Mouse (Mus musculus): ENCODE data around the gene Plcg2.

Gene Plcg2

DNA sequence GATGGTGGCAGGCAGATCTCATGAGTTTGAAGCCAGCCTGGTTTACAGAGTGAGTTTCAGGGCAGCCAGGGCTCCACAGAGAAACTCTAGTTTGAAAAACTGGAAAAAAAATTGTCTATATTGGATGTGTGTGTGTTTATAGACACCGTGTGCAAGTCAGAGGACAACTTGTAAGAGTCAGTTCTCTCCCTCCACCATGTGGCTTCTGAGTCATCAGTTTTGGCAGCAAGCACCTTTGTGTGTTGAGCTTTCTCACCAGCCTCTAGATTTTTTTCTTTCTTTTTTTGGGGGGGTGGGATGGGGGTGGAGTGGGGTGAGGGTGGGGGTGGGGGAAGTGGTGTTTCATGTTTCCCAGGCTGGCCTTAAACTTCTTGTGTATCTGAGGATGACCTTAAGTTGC, 12.8 kb upstream of the Plcg2 start:
- DNase-seq (ENCODE audit: low spot score in 2 of 2) = no peak

DNA sequence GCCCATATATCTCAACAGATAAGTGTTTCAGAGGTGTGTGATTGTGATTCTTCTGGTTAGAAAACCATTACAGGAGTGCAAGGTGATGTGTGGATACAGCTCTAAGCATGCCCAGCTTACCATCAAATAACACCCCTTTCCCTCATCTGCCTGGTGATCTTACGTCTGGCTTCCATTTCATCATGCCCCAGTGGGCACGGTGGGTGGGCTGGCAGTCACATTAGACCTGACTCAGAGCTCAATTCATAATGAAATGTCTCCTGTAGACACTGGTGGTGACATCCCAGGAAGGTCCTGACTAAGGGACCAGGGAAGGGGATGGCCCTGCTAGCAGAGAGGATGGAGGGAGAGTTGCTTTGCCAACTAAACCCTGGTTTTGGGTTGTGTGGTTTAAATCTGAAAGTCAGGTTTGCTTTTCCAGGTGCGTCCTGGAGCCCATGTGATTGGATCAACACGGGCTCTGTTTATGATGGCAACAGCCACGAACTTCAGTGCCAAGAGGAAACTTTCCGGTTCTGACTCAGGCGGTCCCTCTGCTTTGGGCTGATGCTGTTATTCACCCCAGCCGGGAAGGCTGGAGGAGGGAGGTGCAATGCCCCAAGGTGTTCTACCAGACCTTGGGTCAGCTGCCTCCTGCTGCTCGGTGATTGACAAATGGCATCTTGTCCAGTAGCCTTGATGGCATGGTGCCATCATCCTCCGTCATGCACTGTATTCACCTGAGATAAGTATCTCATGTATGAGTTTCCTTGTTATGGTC, 9.7 kb upstream of the Plcg2 start:
- no peak for DNase-seq (ENCODE audit: low spot score in 2 of 2)

GRCm38 (mm10) chr8:117493543-117493942, 4.5 kb upstream of the Plcg2 start:
- no peak for DNase-seq (ENCODE audit: low spot score in 2 of 2)

DNA sequence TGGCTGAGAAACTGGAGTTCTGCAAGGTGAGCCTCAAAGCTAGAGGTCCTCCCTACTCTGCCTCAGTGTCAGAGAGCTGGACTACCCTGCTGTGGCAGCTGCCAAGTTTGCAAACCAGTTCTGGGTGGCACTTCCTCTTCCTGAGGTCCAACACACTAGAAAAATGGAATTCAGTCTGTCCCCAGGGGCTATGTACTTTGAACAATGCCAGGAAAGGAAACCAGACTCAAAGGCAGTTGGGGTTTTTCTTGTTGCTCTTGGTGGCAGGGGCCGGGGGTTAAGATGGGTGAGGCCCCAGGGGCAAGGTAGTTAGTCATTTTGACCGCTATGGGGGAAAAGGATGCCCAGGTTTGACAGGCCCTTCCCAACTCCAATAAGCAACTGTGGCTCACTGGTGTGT, 3.2 kb upstream of the Plcg2 start:
- no peak for DNase-seq (ENCODE audit: low spot score in 2 of 2)

- DNase-seq (ENCODE audit: low spot score in 2 of 2) = no peak
These were observed 937 bp downstream of the Plcg2 start for GRCm38 (mm10) chr8:117498915-117499540.

DNA sequence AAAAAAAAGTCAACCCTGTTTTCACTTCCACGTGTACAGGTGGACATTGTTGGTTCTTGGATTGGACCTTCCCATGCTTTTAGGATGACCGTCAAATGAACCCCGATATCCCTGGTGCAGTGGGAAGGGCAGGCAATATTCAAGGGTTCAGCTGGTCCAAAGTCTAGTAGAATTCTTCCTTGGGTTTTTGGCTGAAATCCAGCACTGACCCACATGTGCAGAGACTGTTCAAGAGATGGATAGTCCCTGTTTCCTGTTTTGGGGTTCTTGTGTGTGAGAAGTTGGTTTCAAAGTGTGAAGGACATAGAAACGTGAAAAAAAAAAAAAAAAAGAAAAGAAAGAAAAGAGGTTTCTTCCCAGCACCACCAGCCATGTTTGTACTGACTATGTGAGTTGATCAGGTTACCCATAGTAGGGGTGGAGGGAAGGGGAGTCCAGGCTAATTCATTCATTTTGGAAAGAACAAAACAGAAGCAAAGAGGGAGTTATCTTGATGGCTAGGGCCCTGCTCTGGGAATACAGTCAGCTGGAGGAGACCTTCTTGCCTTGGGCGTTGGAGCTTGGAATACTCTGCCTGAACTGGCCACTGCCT, 2.2 kb downstream of the Plcg2 start:
- DNase-seq (ENCODE audit: low spot score in 2 of 2) = no peak

DNA sequence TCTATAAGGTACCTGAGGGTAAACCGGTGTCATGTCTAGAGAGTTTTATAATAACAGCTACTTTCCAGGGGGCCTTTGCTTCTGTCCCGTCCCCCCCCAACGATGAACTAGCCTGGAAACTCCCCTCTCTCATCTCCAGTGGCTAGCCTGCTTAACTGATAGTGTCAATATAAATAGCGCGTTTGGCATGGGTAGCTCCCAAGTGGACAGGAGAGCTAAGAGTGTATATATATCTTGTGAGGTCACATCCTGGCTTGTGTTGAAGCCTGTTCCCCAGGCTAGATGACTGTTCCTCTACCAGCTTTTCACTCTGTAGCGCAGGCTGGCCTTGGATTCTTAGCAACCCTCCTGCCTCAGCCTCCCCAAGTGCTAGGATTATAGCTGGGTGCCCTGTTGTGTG, 3.2 kb downstream of the Plcg2 start:
- DNase-seq (ENCODE audit: low spot score in 2 of 2) = no peak

DNA sequence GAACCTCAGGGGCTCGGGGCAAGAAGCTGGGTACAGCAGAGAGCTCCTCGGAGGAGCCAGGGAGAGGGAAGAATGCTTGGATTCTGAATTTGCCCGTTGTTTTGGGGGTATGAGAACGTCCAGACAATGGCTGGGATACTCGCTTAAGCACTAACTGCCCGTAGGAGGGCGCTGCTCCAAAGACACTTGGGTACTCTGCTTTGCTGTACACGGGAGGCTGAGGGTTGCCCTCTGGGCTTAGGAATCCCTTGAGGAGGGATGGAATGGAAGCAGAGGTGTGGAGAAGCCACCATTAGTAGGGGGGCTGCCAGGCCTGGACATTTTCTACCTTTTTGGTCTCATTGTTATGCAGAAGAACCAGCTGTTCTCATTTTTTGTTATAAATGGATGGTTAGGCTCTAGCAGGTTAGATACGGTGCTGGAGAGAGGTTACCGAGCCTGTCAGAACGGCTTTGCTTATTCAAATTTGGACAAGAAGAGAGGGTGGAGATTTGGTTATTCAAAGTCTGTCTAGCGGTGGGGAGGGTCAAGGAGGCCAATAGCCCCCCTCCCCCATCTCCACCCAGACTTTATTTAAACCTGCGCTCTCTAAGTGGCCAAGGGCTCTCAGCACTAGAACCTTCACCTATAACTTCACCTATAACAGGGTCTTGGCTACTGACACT, 5.4 kb downstream of the Plcg2 start:
- DNase-seq (ENCODE audit: low spot score in 2 of 2) = no peak

GRCm38 (mm10) chr8:117507703-117508102, 9.6 kb downstream of the Plcg2 start:
- DNase-seq (ENCODE audit: low spot score in 2 of 2) = no peak

DNA sequence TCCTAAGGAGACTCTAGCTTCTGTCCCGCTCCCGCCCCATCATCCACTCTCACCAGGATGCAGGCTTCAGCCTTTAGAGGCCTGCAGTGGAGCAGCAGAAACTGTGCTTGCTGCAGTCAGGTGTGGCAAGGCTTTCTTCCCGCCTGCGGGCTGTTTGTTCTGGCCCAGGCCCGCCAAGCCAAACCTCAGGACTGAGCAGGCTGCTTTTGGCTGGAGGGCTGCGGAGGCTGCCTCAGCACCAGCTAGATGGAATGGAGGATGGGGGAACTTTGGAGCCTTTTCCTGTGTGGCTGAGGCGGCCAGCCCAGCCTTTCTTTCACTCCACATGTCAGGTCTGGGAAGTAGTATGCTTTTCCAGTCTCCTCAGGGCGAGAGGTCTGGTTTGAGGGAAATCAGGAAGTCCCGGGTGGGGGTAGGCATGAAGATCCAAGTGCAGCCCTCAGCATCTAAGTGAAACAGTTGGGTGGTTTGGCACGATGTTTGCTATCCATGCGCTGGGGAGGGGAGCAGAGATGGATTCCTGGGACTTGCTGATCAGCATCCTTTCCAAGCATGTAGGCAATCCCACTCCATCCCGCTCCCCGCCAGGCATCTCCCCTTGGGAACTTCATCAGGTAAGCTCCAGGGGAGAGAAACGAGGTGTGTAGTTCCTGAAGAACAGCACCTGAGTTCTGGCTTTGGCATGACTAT, 18.9 kb downstream of the Plcg2 start:
- DNase-seq (ENCODE audit: low spot score in 2 of 2) = no peak

GRCm38 (mm10) chr8:117517861-117518260, 19.8 kb downstream of the Plcg2 start:
- no peak for DNase-seq (ENCODE audit: low spot score in 2 of 2)

DNA sequence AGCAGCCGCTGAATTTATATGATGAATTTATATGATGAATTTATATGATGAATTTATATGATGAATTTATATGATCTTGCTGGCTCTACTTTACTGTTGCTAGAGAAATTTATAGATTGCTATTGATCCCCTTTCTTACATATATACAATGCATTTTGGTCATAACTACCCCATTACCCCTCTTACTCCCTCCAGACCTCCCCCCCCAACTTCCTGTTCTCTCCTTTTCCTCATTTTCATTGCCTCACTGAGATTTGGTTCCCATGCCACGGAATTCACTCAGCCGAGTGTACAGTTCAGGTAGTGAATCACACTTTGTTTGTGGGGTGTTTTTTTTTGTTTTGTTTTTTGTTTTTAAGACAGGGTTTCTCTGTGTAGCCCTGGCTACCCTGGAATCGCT, 20.8 kb downstream of the Plcg2 start:
- DNase-seq (ENCODE audit: low spot score in 2 of 2) = no peak

- DNase-seq (ENCODE audit: low spot score in 2 of 2) = no peak
These were observed 28.1 kb downstream of the Plcg2 start for GRCm38 (mm10) chr8:117526185-117526584.

DNA sequence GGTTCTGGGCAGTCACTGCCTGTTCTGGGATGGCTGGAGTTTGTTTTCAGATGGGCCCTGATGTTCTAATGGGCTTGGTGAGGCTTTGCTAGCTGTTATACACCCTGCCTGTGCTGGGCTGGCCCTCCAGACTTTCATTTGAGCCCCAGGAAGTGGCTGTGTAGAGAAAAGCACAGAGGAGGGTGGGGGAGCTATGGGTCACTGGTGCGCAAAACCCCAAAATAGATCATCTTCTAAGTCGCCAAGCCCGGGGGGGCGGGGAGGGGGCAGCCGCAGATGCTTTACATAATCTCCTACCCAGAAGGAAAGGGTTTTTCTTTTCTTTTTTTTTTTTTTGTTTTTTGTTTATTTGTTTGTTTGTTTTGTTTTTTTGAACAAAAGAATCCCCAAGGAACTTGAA, 29.9 kb downstream of the Plcg2 start:
- DNase-seq (ENCODE audit: low spot score in 2 of 2) = no peak

DNA sequence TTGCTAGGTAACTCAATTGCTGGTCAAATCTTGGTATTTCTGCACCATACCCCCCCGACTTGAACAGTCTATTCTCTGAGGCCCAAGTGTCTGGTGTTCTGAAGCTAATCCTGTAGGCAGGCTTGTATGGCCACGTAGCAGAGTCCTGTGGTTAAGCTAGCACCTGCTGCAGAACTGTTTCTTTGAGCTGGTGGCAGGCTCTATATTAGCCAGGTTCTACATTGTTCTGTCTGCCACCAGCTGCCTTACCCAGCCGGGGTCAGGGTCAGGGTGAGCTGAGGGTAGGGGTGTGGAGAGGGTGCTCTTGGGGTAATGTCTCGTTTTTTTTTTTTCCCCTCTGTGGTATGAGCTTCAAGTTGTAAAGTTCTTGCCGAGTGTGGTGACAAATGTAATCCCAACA, 31.1 kb downstream of the Plcg2 start:
- DNase-seq (ENCODE audit: low spot score in 2 of 2) = no peak

GRCm38 (mm10) chr8:117532381-117532972, 34.4 kb downstream of the Plcg2 start:
- DNase-seq (ENCODE audit: low spot score in 2 of 2) = no peak

- DNase-seq (ENCODE audit: low spot score in 2 of 2) = no peak
These were observed 38.8 kb downstream of the Plcg2 start for GRCm38 (mm10) chr8:117536862-117537261.

GRCm38 (mm10) chr8:117537751-117538150, 39.7 kb downstream of the Plcg2 start:
- no peak for DNase-seq (ENCODE audit: low spot score in 2 of 2)

GRCm38 (mm10) chr8:117542951-117543350, 44.9 kb downstream of the Plcg2 start:
- no peak for DNase-seq (ENCODE audit: low spot score in 2 of 2)

DNA sequence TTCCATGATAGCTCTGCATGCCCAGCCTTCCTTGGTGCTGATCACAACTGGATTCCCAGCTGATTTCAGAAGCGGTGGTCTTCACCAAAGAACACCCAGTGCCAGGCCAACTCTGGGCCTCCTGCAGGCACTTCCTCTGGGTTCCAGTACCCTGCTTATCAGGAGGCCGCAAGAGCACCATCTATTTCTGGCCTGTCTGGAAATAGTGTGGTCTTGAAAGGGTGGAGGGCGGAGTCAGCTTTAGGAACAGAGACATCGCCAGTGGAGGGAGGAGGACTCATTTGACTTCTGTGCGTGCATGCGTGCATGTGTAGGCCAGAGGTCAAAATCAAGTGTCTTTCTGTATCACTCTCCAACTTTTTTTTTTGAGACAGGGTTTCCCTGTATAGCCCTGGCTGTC, 45.7 kb downstream of the Plcg2 start:
- DNase-seq (ENCODE audit: low spot score in 2 of 2) = no peak

DNA sequence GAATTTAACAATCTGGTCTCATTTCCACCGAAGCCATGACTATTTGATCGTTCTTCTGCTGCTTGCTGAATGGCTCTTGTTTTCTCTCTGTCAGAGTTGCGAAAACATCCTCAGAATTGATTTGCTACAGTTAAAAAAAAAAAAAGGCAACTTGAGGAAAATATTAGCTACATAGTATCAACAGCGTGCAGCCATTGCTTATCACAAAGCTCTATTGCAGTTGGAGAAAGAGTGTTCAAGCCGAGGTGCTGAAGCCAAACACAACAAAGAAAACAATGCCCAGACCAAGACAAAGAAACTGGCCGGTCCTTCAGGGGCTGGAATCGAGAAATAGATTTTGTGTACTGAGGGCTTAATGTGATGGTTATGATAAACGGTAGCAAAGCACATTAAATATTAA, 47.0 kb downstream of the Plcg2 start:
- no peak for DNase-seq (ENCODE audit: low spot score in 2 of 2)

GRCm38 (mm10) chr8:117546386-117546785, 48.3 kb downstream of the Plcg2 start:
- no peak for DNase-seq (ENCODE audit: low spot score in 2 of 2)
